Mouse (Mus musculus): ENCODE measurements around the gene Olfr460.

DNA sequence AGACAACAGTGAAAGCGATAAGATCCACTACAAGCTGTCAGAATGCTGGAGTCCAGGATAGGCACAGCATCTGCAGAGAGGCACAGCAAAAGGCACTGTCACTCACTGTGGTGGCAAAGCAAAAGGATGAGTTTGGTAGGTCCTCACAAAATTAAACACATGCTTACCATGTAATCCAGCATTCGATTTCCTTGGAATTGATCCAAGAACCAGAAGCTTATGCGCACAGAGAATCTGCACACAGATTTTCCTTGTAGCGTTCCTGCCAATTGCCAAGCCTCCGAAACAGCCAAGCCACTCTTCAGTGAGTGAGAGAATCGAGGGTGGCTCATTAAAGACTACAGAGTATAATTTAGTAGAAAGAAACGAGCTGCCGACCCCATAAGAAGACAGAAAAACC lies 41.0 kb downstream of the Olfr460 start:
- TF ChIP-seq CTCF (IDR thresholded peaks at IDR 0.05; ENCODE audit: control insufficient read depth, insufficient read depth, insufficient replicate concordance, low read depth, low read length) = no peak
- no peak for TF ChIP-seq POLR2A (IDR thresholded peaks at IDR 0.05; ENCODE audit: control insufficient read depth, low read depth, low read length)
